Mouse (Mus musculus): ENCODE data around the gene Gm21987. TPM values are rescaled to one million over a fixed set of nuclear protein-coding genes. Genes with fewer than 3 reads are reported as not detected.
A peak's percentile ranks its signal among the peaks of the same experiment; 100 is the strongest.

Gene Gm21987
- polyA plus RNA-seq, 1 experiment = not detected

GRCm38 (mm10) chr16:38369992-38370484, 23.2 kb downstream of the Gm21987 start:
- DNase-seq (ENCODE audit: extremely low spot score in 1 of 2, low spot score in 1 of 2) = no peak

- no peak for DNase-seq (ENCODE audit: extremely low spot score in 1 of 2, low spot score in 1 of 2)
Observed at GRCm38 (mm10) chr16:38370633-38371374, 24.0 kb downstream of the Gm21987 start.

GRCm38 (mm10) chr16:38371705-38372296, 25.0 kb downstream of the Gm21987 start:
- no peak for DNase-seq (ENCODE audit: extremely low spot score in 1 of 2, low spot score in 1 of 2)

- DNase-seq (ENCODE audit: extremely low spot score in 1 of 2, low spot score in 1 of 2) = no peak
Observed at GRCm38 (mm10) chr16:38372876-38373275, 26.0 kb downstream of the Gm21987 start.

GRCm38 (mm10) chr16:38373439-38373838, 26.6 kb downstream of the Gm21987 start:
- no peak for DNase-seq (ENCODE audit: extremely low spot score in 1 of 2, low spot score in 1 of 2)

GRCm38 (mm10) chr16:38373941-38374340, 27.1 kb downstream of the Gm21987 start:
- DNase-seq (ENCODE audit: extremely low spot score in 1 of 2, low spot score in 1 of 2) = no peak

GRCm38 (mm10) chr16:38374379-38375140, 27.7 kb downstream of the Gm21987 start:
- DNase-seq (ENCODE audit: extremely low spot score in 1 of 2, low spot score in 1 of 2) = no peak

- DNase-seq (ENCODE audit: extremely low spot score in 1 of 2, low spot score in 1 of 2) = no peak
Observed at GRCm38 (mm10) chr16:38375182-38375581, 28.3 kb downstream of the Gm21987 start.

- peak in 1 of 2 experiments; percentile 69 for DNase-seq (ENCODE audit: extremely low spot score in 1 of 2, low spot score in 1 of 2)
Observed at GRCm38 (mm10) chr16:38376163-38376840, 29.5 kb downstream of the Gm21987 start.

GRCm38 (mm10) chr16:38376841-38377249, 30.0 kb downstream of the Gm21987 start:
- DNase-seq (ENCODE audit: extremely low spot score in 1 of 2, low spot score in 1 of 2) = no peak

GRCm38 (mm10) chr16:38377546-38377945, 30.7 kb downstream of the Gm21987 start:
- DNase-seq (ENCODE audit: extremely low spot score in 1 of 2, low spot score in 1 of 2) = no peak

GRCm38 (mm10) chr16:38378591-38378990, 31.8 kb downstream of the Gm21987 start:
- no peak for DNase-seq (ENCODE audit: extremely low spot score in 1 of 2, low spot score in 1 of 2)

- DNase-seq (ENCODE audit: extremely low spot score in 1 of 2, low spot score in 1 of 2) = no peak
Observed at GRCm38 (mm10) chr16:38379088-38379487, 32.2 kb downstream of the Gm21987 start.

GRCm38 (mm10) chr16:38379493-38379892, 32.7 kb downstream of the Gm21987 start:
- no peak for DNase-seq (ENCODE audit: extremely low spot score in 1 of 2, low spot score in 1 of 2)

- no peak for DNase-seq (ENCODE audit: extremely low spot score in 1 of 2, low spot score in 1 of 2)
Observed at GRCm38 (mm10) chr16:38379926-38380325, 33.1 kb downstream of the Gm21987 start.

- no peak for DNase-seq (ENCODE audit: extremely low spot score in 1 of 2, low spot score in 1 of 2)
Observed at GRCm38 (mm10) chr16:38383683-38384082, 36.8 kb downstream of the Gm21987 start.

- no peak for DNase-seq (ENCODE audit: extremely low spot score in 1 of 2, low spot score in 1 of 2)
Observed at GRCm38 (mm10) chr16:38385184-38385634, 38.4 kb downstream of the Gm21987 start.

- no peak for DNase-seq (ENCODE audit: extremely low spot score in 1 of 2, low spot score in 1 of 2)
Observed at GRCm38 (mm10) chr16:38385700-38386099, 38.9 kb downstream of the Gm21987 start.

- no peak for DNase-seq (ENCODE audit: extremely low spot score in 1 of 2, low spot score in 1 of 2)
Observed at GRCm38 (mm10) chr16:38387389-38387788, 40.5 kb downstream of the Gm21987 start.

- no peak for DNase-seq (ENCODE audit: extremely low spot score in 1 of 2, low spot score in 1 of 2)
Observed at GRCm38 (mm10) chr16:38388757-38389156, 41.9 kb downstream of the Gm21987 start.

All from frontal cortex, adult 2 months (tissue).